Mouse (Mus musculus) gastrocnemius, adult 18-20 months (tissue): ENCODE data around the gene Hipk2. TPM values are rescaled to one million over a fixed set of nuclear protein-coding genes. Genes with fewer than 3 reads are reported as not detected.

Source experiments
- DNase-seq: peaks from one replicate; pipeline ENCODE4 v3.0.0; 2021; ENCODE audit warnings: low spot score
- total RNA-seq, 2 experiments: library from RNA; stranded (reverse); gene quantifications; 2 replicates each; pipeline ENCODE4 v1.2.3; 2021

Hipk2 gene
- total RNA-seq, 2 experiments from 2014 or later: 74.6 to 99.1 TPM

DNA sequence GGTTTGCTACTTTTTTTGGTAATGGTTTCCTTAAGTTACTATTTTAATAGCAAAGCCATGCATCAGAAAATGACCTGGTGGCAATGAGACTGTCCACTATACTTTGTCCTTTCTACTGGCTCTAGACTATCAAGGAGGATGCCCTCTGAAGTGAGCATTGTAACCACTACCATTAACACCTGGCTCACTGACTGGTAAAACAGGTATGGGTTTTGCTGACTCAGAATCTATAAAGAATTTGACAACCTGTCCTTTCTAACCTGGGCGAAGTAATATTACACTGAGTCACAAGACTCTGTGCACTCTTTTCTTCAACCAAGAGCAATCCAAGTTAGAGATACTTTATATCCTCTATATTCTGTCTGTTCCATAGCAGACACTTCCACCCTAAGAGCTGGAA is 7.0 kb downstream of the Hipk2 start:
- DNase-seq: no peak

DNA sequence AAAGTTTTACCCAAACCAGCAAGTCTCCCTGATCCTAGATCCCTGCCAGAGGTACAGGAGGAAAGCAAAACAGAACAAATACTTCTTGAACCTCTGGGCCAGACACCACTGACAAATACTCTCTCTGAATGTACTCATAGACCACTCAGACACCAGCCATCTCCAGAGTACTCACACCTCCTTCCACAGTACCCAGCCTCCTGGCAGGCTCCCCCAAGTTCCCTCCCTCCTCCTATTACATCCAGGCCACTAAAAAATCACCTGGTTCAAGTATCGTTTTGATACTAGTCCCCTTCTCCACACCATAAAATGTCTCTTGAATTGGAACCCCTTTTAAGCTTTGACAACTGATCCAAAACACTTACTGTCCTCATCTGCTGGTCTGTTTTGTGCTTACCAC is 8.7 kb downstream of the Hipk2 start:
- DNase-seq: peak; percentile 51

DNA sequence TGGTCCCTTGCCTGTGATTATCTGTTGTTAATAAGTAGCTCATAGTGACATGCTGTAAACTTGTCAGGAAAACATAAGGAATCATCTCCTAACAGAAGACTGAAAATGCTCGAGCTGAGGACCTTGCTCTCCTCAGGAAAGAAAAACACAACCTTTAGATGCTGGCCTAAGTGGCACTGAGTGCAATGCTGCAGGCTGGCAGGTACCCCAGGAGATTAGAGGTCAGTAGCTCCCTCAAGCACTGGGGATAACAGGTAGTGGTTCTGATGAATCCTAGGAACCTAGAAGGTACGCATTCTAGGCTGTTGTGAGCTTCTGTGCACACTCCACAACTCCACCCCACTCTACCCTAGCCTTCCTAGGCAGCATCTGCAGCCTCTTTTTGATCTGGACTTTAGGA is 9.2 kb downstream of the Hipk2 start:
- no peak for DNase-seq

DNA sequence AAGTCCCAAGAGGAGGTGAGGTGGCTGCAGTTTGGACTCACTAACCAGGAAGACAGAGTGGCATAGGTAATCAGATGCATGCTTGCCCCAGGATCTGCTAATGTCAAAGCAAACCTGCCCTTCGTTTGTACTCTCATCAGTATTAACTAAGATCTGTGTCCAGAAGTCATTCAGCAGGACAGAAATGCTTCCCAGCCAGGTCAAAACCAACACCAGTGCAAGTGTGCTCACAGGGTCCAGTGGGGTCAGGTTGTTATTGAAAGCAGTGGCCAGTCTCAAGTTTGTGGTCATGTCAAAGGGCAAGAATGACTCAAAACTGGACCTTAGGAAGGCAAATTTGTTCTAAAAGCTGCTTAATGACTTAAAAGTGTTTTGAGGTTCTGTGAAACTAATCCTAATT is 9.6 kb downstream of the Hipk2 start:
- no peak for DNase-seq

DNA sequence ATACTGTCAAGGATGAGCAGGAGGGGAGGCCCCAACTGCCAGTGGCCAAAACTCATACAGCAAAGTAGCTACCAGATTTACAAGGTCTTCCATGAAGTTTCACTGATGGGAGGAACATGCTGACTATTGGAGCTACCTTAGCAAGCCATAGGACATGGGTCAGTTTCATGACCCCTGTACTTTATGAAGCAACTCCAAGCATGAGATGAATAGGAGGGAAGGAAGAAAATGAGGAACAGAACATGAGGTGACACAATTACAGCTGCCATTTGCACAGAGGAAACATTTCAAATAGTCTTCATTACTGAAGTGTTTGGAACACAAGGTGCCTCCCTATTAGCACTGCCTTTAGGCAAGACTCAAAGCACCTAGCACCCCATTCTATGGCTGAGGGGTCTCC is 10.2 kb downstream of the Hipk2 start:
- no peak for DNase-seq

DNA sequence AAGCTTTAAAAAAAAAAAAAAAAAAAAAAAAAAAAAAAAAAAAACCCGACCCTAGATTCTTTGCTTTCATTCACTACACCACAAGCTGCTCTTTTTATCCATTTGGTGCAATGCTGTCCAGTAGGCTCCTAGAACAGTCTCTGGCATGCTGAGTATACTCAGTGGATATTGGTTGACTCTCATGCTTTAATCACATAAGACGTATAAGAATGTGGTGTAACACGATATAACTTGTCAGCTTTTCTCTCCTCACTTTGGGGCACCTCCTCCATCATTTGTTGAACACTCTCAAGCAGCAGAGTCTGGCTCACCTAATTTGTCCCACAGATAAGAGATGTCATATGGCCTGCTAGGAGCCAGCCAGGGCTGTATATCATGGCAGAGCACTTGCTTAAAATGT is 12.4 kb downstream of the Hipk2 start:
- DNase-seq: no peak

DNA sequence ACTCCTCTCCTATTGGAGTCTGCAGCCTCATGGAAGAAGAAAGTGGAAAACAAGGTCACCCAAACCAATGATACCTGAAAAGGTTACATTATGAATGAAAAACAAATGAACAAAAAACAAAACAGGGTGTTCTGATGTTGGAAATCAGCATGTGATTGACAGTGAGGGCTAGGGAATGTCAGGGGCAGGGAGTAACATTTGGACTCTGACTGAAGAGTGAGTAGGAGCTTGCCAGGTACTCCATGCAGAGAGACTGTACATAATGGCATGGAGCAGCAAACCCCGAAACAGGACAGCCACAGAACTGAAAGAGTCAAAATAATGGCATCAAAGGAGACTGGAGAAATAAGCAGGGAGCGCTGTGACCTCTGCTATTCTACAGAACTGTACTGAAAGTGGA is 15.7 kb downstream of the Hipk2 start:
- no peak for DNase-seq

DNA sequence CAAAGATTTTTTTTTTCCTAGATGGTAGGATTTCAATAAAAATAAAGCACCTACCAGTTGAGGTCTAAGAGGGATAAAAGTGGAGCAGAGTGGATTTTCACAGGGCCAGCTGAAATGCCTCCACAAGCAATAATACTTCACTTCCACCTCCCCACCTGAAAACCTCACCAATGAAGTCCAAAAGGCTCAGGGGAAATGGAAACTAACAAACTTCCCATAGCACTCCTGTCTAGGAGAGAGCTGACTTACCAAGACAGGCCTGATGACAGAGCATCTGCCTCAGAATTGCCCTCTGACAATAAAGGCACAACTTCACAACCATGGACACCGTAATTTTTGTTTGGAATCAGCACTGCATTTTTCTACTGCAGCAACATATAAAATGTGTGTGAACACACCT is 16.1 kb downstream of the Hipk2 start:
- no peak for DNase-seq

DNA sequence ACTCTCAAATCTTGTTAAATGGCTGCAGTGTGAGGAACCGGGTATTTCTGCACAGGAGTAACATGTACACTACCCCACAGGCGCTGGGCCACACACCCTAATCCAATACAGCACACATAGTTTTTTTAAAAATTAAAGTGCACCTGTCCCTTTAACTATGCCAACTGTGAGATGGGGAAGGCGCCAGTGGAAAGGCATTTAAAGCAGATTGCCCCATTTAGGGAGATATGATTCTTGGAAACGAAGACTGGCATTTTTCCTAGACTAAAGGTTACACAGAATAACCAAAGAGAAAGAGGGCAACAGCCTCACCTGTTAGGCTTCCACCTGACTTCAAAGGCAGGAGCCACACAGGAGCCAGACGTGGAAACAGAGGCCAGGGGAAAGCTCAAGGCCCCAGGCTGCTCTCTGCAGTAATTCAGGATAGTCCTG is 22.4 kb downstream of the Hipk2 start:
- no peak for DNase-seq

DNA sequence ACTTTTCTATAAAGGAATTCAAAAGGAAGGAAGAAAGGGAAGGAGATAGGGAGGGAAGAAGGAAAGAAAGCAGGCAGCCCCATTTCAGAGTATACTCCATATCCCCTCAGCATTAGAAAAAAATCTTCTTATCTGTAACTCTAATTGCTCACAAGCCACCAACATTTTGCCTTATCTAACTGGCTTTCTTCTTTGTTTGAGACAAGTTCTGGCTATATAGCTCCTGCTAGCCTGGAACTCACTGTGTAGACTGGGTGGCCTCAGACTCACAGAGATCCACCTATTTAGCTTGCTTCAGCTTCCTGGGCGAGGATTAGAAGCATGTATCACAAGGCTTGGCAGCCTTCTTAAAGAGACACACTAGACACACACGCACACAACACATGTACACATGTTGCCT is 24.2 kb downstream of the Hipk2 start:
- DNase-seq: no peak

DNA sequence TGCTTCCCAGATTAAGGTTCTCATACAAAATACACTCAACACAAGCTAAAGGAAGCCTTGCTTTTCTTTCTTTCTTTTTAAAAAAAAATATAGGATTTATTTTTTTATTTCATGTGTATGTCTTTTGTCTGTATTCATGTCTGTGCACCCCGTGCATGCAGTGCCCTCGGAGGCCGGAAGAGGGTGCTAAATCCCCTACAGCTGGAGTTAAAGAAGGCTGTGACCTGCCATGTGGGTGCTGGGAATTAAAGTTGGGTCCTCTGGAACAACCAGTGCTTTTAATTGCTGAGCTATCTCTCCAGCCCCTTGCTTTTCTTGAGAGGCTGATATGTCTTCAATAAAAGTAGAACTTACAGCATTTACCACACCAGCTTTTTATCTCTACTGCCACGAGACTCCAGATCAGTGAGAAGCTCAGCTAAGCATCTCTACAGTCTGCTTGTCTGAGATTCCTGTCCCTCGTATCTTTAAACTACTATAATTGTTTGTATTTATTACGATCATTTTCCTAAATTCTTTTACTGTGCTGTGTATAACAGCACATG is 25.2 kb downstream of the Hipk2 start:
- no peak for DNase-seq

DNA sequence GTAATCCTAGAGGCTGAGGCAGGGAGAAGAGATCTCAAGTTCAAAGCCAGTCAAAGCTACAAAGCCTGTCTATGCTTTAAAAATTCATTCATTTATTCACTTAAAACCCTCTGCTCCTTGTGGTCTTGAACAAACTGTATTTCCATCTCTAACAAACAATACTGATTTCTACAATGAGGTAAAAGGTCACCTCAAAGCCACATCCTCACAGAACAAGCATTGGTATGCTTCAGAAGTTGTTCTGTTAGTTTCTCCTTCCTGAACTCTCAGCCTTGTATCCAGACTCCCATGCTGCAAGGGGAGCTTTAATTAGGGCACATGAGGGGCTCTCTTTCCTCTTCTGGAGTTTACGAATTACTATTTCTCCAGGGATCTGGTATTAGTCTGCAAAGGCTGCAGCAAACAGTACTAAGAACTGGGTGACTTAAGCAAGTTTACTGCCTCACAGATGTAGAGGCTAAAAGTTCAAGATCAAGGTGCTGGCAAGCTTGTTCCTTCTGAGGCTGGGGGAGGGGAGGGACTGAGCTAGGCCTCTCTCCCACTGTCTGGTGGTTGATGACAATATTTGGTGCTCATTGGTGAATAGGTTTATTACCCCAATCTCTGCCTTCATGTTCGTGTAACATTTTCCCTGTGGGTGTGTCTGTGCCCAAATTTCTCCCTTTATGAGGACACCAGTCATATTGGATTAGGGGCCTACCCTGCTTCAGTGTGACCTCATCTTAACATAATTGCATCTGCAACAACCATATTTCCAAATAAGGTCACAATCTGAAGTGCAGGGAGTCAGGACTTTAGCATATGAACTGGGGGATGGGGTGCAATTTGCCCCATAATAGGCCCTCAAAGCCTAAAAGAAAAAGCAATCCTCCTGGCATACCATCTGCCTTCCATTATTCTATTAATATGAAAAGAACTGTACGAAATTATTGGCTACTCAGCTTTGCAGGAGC is 27.7 kb downstream of the Hipk2 start:
- no peak for DNase-seq

DNA sequence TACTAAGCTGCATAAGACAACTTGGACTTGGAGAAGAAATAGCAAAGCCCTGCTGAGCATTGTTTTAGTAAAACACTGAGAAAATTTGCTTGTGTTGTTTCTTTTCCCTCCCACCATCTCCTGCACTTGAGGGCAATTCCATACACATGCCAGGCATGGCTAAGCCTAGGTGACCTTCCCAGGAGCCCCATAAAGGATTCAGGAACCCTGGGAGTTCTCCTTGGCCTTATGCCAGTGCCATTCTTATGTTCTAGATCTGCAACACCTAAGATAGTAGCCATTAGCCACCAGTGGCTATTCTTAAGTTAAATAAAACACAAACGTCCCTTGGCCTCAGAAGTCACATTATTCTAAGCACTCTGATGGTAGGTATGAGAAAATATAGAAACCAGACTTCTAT is 28.5 kb downstream of the Hipk2 start:
- no peak for DNase-seq

DNA sequence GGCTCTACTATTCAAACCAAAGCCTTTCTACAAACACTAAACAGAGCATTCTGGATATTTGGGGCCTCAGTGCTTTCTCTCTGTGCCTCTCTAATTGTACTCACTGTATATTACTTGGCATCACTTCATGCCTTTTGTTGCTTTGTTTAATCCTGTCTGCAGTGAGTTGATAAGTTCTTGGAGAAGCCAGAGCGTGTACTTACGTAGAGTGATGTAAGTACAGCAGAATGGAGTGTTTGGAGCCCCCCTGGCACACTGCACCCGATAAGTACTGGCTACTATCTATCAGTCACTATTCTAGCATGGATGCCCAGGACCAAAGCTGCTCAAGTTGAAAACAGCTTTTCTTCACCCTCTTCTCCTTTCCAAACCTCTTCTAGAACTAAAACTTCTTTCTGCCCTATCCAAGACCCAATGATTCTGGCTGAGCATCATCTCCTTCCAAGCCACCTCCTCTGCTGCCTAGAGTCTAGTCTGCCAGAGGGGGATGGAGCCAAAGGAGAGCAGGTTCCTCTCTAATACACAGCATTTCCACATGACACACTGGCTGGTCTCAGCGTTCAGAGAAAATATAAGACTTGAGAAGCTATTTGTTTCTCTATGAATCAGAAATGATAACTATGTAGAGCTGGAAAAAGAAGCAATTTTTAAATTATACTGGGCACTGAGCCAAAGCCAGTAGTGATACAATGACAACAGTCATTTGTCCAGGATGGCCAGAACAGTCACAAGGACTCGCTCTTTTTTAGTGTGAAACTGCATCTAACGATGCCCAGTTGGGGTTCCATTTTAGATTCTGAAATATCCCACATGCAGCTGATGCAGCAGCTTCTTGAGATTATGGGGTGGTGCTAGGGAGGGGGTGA is 29.4 kb downstream of the Hipk2 start:
- DNase-seq: no peak

DNA sequence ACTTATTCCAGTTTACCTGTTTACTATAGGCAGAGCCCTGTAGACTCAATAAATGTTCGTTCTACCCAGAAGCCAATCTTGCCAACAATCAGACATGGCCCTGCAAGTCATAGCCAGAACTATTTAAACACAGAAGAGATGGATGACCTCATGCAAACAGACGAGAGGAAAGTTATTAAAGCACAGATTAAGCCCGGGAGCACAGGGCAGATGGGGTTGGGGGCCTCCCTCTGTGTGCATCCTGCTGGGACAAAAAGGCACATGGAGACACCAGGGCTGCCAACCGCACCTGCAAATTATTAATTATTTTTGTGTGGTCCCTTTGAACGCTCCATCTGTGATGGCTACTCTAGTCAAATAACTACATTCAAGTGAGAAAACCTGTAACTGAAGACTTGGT is 30.1 kb downstream of the Hipk2 start:
- DNase-seq: no peak

DNA sequence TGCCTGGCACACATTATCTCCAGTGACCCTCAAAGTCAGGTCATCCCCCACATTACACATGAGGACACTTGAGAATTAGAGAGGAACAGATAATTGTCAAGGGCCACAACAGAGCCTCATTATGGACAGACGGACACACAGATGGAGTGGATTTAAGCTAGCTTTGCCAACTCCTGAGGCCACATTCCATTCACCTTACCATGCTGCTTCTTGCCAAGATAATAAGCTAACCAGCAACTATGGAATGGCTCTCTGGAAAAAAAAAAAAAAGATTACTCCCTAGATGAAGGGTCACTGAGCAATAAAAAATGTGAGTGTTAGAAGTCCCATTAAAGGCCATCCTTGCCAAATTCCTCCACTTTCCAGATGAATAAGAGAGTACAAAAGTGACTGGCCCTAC is 30.8 kb downstream of the Hipk2 start:
- DNase-seq: no peak

DNA sequence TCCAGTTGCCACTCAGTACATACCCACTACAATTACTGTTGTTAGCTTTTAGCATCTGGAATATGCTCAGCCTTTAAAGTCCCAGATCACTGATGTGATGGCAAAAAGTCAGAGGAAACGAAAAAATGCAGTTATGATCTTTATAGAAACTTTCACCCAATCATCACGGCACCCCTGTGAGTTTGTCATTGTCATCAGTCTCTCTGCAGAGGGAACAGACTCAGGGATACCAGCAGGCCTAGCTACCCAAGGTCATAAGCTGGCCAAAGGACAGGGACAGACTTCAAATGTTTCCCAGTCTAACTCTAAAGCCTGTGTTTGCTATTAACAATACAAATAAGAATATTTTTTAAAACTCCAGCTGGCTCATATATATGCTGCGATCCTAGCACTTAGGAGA is 34.4 kb downstream of the Hipk2 start:
- no peak for DNase-seq

DNA sequence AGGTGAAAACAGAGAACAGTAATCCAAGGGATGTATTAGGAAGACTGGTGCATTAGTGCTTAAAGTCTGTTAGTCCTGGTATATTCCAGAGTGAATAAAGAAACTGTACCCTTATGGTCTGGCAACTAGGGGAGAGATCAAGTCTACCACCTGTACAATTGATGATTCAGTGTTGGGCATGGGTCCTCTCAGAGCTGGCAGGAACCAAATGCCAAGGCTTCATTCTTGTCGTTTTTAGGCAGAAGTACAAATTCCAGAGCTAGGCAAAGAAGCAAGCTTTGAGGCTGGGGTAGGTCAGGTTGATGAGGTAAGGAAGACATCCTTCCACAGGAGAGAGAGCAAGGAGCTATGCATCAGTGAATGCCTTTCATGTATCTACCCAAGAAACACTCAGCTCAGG is 35.2 kb downstream of the Hipk2 start:
- no peak for DNase-seq

DNA sequence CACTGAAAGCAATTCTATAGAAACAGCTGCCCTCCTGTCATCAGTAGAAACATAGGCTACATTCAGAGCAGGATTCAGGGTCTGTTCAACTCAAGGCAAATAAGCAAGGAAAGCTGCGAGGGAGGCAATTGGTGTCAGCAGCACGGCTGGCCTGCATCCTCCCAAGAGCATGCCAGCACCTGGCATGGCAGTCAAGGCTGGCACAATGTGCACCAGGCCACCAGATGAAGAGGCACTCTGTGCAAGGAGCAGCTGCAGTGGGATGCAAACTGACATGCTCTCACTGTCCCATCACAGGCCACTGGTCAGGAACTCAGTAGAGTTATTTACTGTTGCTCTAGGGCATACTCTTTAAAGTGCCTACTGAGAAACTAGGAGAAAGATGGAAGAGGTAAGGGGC is 35.6 kb downstream of the Hipk2 start:
- DNase-seq: peak; percentile 44

DNA sequence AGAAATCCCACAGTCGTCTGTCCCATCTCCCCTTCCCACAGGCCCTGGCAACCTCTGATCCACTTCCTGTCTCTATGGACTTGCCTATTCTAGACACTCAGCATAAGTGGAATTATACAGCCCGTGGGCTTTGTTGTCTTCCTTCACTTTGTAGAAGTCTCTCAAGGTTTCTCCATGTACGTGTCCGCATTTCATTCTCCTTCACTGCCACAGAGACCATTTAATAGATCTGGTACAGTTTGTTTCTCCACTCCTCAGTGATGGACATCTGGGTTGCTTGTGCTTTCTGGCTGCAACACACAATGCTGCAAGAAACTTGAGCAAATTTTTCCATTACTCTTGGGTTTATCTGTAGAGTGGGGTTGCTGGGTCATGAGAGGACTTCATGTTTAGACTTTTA is 36.1 kb downstream of the Hipk2 start:
- DNase-seq: no peak

DNA sequence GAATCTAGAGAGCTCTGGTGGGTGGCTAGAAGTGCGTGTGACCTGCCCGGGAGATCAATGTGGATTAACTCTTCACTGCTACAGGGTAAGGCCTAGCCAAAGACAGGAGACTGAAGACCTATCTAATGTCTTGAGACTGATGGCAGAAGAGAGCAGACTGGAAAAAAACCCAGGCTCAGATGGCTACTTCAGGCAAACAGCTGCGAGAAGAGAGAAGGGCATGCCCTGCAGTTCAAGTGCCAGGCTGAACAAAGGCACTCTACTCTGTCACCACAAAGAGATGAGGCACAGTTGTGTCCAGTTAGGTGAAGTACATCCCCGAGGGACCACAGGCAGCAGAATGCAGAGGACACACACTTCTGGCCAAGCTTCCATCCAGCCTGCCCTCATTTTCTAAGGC is 37.9 kb downstream of the Hipk2 start:
- DNase-seq: no peak

DNA sequence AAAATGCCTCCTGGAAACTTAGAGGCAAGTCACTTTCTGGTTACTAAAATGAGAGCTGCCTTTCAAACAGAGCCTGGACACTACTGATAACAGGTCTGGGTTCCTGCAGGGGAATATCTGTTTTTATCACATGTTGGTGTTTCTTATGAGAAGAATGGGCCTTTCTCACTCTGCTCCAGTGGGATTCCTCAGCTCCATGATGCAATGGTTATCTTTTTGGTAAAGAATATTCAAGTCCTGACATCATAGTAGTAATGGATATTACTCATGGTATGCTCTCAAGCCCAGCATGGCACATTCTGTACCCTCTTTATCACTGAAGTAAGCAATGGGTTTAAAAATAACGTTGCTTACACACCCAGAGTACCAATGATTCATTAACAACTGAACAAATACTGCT is 40.7 kb downstream of the Hipk2 start:
- DNase-seq: no peak
